Mouse (Mus musculus): ENCODE measurements around the gene Mef2d.

DNA sequence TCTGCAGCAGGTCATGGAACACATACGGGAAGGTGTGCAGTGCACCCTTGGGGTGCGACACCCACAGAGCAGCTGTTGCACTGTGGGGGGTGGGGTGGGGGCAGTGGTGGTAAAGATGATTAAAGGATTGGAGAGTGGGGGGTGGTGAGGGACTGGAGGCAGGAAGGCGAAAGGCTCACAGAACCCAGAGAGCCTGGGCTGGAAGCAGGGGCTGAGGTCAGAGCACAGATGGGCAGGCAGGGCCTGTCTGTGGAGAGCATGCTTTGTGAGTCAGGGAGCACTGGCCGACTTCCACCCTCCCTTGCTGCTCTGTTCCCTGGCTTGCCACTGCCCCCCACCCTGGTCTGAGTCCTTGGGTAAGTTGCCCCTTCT, 3.2 kb downstream of the Mef2d start:
- TF ChIP-seq CTCF (IDR thresholded peaks at IDR 0.05; ENCODE audit: borderline replicate concordance, control insufficient read depth, extremely low read depth, insufficient read depth, low read length, poor library complexity) = peak; percentile 36; the same call in 1 of the 2 replicates
- no peak for TF ChIP-seq POLR2A (IDR thresholded peaks at IDR 0.05; ENCODE audit: control insufficient read depth, extremely low read depth, insufficient read depth, low read length, poor library complexity)

Data from thymus, adult 2 months (tissue).